Mouse (Mus musculus): Measurements from ENCODE around the gene Nup205. TPM values are rescaled to one million over a fixed set of nuclear protein-coding genes. Genes with fewer than 3 reads are reported as not detected.
A peak's percentile ranks its signal among the peaks of the same experiment; 100 is the strongest.
"Not testable (repeated sequence)": the region's sequence is repeated elsewhere in the genome, so short reads cannot be mapped to it uniquely, and the experiment has no call there.

The Nup205 gene
- 29.0 and 32.4 TPM in 2 replicates for polyA plus RNA-seq (2015; fragmentation: Nextera tagmentation; extraction: Ambion mirVana)

DNA sequence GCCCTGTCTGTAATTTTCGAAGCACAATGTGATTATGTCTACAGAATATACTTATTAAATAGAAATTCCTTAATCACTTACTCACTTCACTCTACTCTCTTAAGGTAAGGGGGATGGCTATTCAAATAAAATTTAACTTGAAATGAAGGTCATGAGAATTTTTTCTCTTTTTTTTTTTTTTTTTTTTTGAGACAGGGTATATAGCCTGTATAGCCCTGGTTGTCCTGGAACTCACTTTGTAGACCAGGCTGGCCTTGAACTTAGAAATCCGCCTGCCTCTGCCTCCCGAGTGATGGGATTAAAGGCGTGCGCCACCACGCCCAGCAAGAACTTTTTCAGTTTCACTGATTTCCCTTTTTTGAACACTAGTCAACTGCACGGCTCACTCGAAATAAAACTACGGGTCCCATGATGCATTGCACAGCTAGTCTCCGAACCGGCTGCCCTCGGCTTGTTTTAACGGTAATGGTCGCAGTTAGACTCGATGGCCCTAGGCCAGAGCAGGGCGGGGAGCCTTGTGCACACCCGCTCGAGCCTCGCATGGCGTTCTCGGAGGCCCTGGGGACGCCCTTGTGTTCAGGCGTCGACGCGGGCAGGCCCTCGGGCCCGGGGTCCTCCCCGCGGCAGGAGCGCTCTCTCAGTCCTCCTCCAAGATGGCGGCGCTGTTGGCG, at the start of gene Nup205:
TSS of gene Nup205 (plus strand) at position 443 of the 671 bp plus-strand sequence.
- ATAC-seq = peak; percentile 94
- H3K27ac ChIP-seq = peak within 1 kb of the TSS; percentile 91
- H3K27me3 ChIP-seq (replicated peaks) = no peaks in the 10 kb centered on the region
- H3K36me3 ChIP-seq = no peaks in the 10 kb centered on the region
- H3K4me3 ChIP-seq (replicated peaks) = peak within 1 kb of the TSS; percentile 71
- WGBS = 3% methylated on average over 34 of the region's 34 CpGs
- peak within 1 kb of the TSS; percentile 83 for H3K9ac ChIP-seq
- peak within 1 kb of the TSS; percentile 88 for H3K4me2 ChIP-seq (replicated peaks)
- H3K9me3 ChIP-seq = no peaks in the 10 kb centered on the region
- no peaks in the 10 kb centered on the region for H3K4me1 ChIP-seq (replicated peaks)

GRCm38 (mm10) chr6:35132806-35133205, 44.4 kb upstream of the Nup205 start:
- Histone ChIP-seq H3K9ac (peak overlapping the region; percentile 84), H3K4me3 (replicated peaks) (peak overlapping the region; percentile 81), H3K27me3 (replicated peaks) (no peaks in the 10 kb centered on the region), H3K4me1 (replicated peaks) (0 out of 2 replicates have a peak, but pooled peaks cover 2% of the 10 kb centered on the region), H3K9me3 (no peaks in the 10 kb centered on the region), H3K36me3 (no peaks in the 10 kb centered on the region), H3K4me2 (replicated peaks) (peak overlapping the region; percentile 90), H3K27ac (peak overlapping the region; percentile 93)
- peak; percentile 13 for ATAC-seq
- 0% methylated on average over 11 of the region's 11 CpGs for WGBS

- 0% methylated on average over 20 of the region's 25 CpGs for WGBS
- peak; percentile 93 for ATAC-seq
- peak overlapping the region; percentile 81 for H3K4me3 ChIP-seq (replicated peaks)
Measured at GRCm38 (mm10) chr6:35133246-35133578, 44.0 kb upstream of the Nup205 start.

DNA sequence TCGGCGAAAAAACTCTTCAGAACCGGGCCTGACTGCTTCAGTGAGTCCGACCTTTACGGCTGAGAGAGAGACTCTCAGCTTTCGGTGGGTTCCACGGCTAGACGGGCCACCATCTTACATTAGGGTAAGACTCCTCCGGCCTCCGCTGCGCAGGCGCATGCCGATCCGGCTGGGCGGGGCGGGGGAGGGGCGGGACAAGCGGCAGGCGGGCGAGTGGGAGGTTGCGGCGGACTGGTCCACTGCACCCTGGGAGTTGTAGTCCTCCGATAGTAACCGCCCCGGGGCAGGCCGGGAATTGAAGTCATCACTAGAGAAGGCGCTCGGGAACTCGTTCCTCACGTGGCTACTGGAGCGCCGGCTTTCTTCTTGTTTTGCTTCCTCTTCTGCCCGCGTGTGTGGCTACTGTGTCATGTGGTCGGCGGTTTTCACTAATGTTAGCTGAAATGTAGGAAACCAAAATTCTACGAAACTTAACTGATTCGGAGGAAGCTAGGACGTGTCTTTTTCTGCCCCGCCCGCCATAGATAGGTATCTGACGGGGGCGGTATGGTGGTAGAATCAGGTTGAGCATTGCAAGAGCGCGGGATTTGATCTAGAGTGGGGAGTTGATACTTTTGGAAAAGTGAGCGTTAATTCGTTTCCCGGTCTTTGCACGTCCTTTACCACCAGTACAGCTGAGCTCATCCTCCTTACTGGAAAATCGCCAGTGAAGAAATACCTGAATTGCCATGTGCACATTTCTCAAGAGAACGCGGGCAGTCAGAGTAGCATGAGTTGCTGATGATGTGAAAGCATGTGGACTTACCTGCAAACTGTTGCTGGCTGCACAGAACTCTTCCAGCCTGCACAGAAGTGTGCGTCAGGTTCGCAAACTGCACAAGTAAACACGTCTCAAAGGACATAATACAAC, 43.4 kb upstream of the Nup205 start, which contains the start of gene Cnot4:
TSS of gene Cnot4 (minus strand) at position 146 of the 910 bp plus-strand sequence.
- Histone ChIP-seq H3K27ac (peak within 1 kb of the TSS; percentile 93), H3K27me3 (replicated peaks) (no peaks in the 10 kb centered on the region), H3K9ac (peak within 1 kb of the TSS; percentile 84), H3K4me2 (replicated peaks) (peak within 1 kb of the TSS; percentile 90), H3K9me3 (no peaks in the 10 kb centered on the region), H3K4me1 (replicated peaks) (0 out of 2 replicates have a peak, but pooled peaks cover 2% of the 10 kb centered on the region), H3K36me3 (no peaks in the 10 kb centered on the region), H3K4me3 (replicated peaks) (peak within 1 kb of the TSS; percentile 81)
- peak; percentile 100 for ATAC-seq
- under 1% methylated on average over 55 of the region's 55 CpGs for WGBS

More at GRCm38 (mm10) chr6:35133246-35133578, 44.0 kb upstream of the Nup205 start:
- Histone ChIP-seq H3K36me3 (no peaks in the 10 kb centered on the region), H3K27ac (peak overlapping the region; percentile 93), H3K27me3 (replicated peaks) (no peaks in the 10 kb centered on the region), H3K9me3 (no peaks in the 10 kb centered on the region), H3K4me2 (replicated peaks) (peak overlapping the region; percentile 90), H3K9ac (peak overlapping the region; percentile 84), H3K4me1 (replicated peaks) (0 out of 2 replicates have a peak, but pooled peaks cover 2% of the 10 kb centered on the region)

DNA sequence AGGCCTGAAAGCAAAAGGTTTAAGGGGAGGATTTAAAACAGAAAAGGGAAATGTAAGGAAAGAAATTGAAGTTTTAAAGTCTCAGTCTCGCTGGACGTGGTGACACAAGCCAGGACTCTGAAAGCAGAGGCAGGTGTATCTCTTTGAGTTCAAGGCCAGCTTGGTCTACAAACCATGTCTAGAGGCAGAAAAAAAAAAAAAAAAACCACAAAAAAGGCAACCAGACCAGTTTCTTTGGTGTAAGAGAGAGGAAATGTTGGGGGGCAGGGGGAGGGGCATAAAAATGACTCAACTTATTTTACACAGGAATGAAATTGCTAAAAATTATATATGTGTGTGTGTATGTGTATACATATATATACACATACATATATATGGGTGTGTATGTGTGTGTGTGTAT, 42.4 kb upstream of the Nup205 start:
- no peaks in the 10 kb centered on the region for H3K9me3 ChIP-seq
- no peak overlapping the region for H3K27ac ChIP-seq
- no peaks in the 10 kb centered on the region for H3K27me3 ChIP-seq (replicated peaks)
- H3K4me3 ChIP-seq (replicated peaks) = peak overlapping the region; percentile 81; the same call in 1 of the 2 replicates
- 0 out of 2 replicates have a peak overlapping the region, but pooled peaks have one; percentile 29 for H3K9ac ChIP-seq
- no peaks in the 10 kb centered on the region for H3K4me1 ChIP-seq (replicated peaks)
- H3K4me2 ChIP-seq (replicated peaks) = peak overlapping the region; percentile 78
- 55% methylated on average over 2 of the region's 2 CpGs for WGBS
- no peaks in the 10 kb centered on the region for H3K36me3 ChIP-seq
- ATAC-seq = no peak

DNA sequence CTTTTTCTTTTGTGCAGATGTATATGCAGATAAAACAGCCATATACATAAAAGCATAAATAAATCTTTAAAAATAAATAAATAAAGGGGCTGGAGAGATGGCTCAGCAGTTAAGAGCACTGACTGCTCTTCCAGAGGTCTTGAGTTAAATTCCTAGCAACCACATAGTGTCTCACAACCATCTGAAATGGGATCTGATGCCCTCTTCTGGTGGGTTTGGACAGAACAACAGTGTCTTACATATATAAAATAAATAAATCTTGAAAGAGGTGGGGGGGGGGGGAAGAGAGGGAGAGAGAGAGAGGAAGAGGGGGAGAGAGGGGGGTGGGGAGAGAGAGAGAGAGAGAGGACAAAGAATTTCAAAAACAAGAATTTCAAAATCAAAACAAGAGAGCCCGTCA, 36.9 kb upstream of the Nup205 start:
- no peaks in the 10 kb centered on the region for H3K27me3 ChIP-seq (replicated peaks)
- H3K27ac ChIP-seq = no peak overlapping the region
- ATAC-seq = no peak
- no peak overlapping the region for H3K4me3 ChIP-seq (replicated peaks)
- H3K9me3 ChIP-seq = no peaks in the 10 kb centered on the region
- no peaks in the 10 kb centered on the region for H3K4me1 ChIP-seq (replicated peaks)
- no peaks in the 10 kb centered on the region for H3K36me3 ChIP-seq
- no peak overlapping the region for H3K4me2 ChIP-seq (replicated peaks)
- no peak overlapping the region for H3K9ac ChIP-seq
- 83% methylated on average over 1 of the region's 1 CpGs for WGBS

- H3K27ac ChIP-seq = no peak overlapping the region
- H3K27me3 ChIP-seq (replicated peaks) = no peaks in the 10 kb centered on the region
- no peak for ATAC-seq
- H3K4me3 ChIP-seq (replicated peaks) = no peak overlapping the region
- no peaks in the 10 kb centered on the region for H3K9me3 ChIP-seq
- H3K36me3 ChIP-seq = no peaks in the 10 kb centered on the region
- no peak overlapping the region for H3K9ac ChIP-seq
- no peaks in the 10 kb centered on the region for H3K4me1 ChIP-seq (replicated peaks)
- 84% methylated on average over 2 of the region's 2 CpGs for WGBS
- no peak overlapping the region for H3K4me2 ChIP-seq (replicated peaks)
Measured at GRCm38 (mm10) chr6:35145569-35145968, 31.7 kb upstream of the Nup205 start.

- H3K36me3 ChIP-seq = no peaks in the 10 kb centered on the region
- no peak overlapping the region for H3K9ac ChIP-seq
- 80% methylated on average over 3 of the region's 3 CpGs for WGBS
- no peaks in the 10 kb centered on the region for H3K27me3 ChIP-seq (replicated peaks)
- no peak for ATAC-seq
- H3K27ac ChIP-seq = no peak overlapping the region
- H3K9me3 ChIP-seq = no peaks in the 10 kb centered on the region
- no peak overlapping the region for H3K4me2 ChIP-seq (replicated peaks)
- no peak overlapping the region for H3K4me3 ChIP-seq (replicated peaks)
- H3K4me1 ChIP-seq (replicated peaks) = no peaks in the 10 kb centered on the region
Measured at GRCm38 (mm10) chr6:35147726-35148422, 29.3 kb upstream of the Nup205 start.

DNA sequence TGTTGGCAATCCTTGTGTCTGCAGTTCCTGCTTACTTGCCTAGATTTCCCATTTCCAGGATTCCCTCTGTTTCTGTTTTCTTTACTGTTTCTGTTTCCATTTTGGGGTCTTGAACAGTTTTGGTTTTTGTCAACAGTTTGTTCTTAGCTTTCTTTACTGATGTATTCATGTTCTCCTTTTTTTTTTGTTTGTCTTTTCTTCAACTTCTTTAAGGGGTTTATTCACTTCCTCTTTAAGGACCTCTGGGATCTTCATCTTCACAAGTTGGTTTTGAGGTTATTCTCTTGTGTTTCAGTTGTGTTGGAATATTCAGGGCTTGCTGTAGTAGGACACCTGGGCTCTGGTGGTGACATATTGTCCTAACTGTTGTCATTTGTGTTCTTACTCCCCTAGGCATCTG, 22.7 kb upstream of the Nup205 start:
- Histone ChIP-seq H3K9ac (no peak overlapping the region), H3K4me1 (replicated peaks) (no peaks in the 10 kb centered on the region), H3K4me3 (replicated peaks) (no peak overlapping the region), H3K4me2 (replicated peaks) (no peak overlapping the region), H3K27ac (no peak overlapping the region), H3K36me3 (no peaks in the 10 kb centered on the region), H3K9me3 (no peaks in the 10 kb centered on the region), H3K27me3 (replicated peaks) (no peaks in the 10 kb centered on the region)
- ATAC-seq = no peak

GRCm38 (mm10) chr6:35169250-35169649, 8.0 kb upstream of the Nup205 start:
- Histone ChIP-seq H3K36me3 (no peaks in the 10 kb centered on the region), H3K27me3 (replicated peaks) (no peaks in the 10 kb centered on the region), H3K27ac (no peak overlapping the region), H3K4me1 (replicated peaks) (no peaks in the 10 kb centered on the region), H3K4me3 (replicated peaks) (no peak overlapping the region), H3K9me3 (no peaks in the 10 kb centered on the region), H3K4me2 (replicated peaks) (no peak overlapping the region), H3K9ac (no peak overlapping the region)
- peak; percentile 80 for ATAC-seq
- WGBS = 33% methylated on average over 4 of the region's 4 CpGs

DNA sequence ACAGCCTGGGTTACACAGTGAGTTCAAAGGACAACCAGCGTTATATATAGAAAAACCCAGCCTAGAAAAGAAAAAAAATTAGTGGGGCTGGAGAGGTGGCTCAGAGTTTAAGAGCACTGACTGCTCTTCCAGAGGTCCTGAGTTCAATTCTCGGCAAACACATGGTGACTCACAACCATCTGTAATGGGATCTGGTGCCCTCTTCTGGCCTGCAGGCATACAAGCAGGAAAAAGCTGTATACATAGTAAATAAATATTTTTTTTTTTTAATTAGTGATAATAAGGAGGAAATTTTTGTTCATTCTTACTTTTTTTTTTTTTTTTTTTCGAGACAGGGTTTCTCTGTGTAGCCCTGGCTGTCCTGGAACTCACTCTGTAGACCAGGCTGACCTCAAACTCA, 5.2 kb upstream of the Nup205 start:
- WGBS = 68% methylated on average over 3 of the region's 3 CpGs
- not testable (repeated sequence) for H3K4me3 ChIP-seq (replicated peaks); H3K4me2 ChIP-seq (replicated peaks); H3K36me3 ChIP-seq; H3K27me3 ChIP-seq (replicated peaks); ATAC-seq; H3K9me3 ChIP-seq; H3K27ac ChIP-seq; H3K4me1 ChIP-seq (replicated peaks); H3K9ac ChIP-seq

GRCm38 (mm10) chr6:35173181-35173580, 4.0 kb upstream of the Nup205 start:
- no peaks in the 10 kb centered on the region for H3K27me3 ChIP-seq (replicated peaks)
- H3K27ac ChIP-seq = no peak overlapping the region
- H3K4me1 ChIP-seq (replicated peaks) = no peaks in the 10 kb centered on the region
- H3K9me3 ChIP-seq = no peaks in the 10 kb centered on the region
- ATAC-seq = no peak
- H3K9ac ChIP-seq = no peak overlapping the region
- H3K4me2 ChIP-seq (replicated peaks) = no peak overlapping the region
- 82% methylated on average over 4 of the region's 4 CpGs for WGBS
- no peak overlapping the region for H3K4me3 ChIP-seq (replicated peaks)
- no peaks in the 10 kb centered on the region for H3K36me3 ChIP-seq
